Mouse (Mus musculus) lung, postnatal 4 days (tissue): ENCODE data around the gene Sertad2.

Source experiments
- DNase-seq, 2 experiments: peaks; one replicate each; pipeline ENCODE4 v3.0.0; 2021

Sertad2 gene

GRCm38 (mm10) chr11:20542739-20543452 lies at the start of gene Sertad2:
Gene Sertad2 (plus strand): TSS chr11:20543253.
- peak; percentile 99 to 100 for DNase-seq

- no peak for DNase-seq
Observed at GRCm38 (mm10) chr11:20493922-20494626, 49.0 kb upstream of the Sertad2 start.

- DNase-seq, result no peak
Observed at GRCm38 (mm10) chr11:20500516-20500915, 42.5 kb upstream of the Sertad2 start.

- DNase-seq, result no peak
Observed at GRCm38 (mm10) chr11:20501160-20501955, 41.7 kb upstream of the Sertad2 start.

DNA sequence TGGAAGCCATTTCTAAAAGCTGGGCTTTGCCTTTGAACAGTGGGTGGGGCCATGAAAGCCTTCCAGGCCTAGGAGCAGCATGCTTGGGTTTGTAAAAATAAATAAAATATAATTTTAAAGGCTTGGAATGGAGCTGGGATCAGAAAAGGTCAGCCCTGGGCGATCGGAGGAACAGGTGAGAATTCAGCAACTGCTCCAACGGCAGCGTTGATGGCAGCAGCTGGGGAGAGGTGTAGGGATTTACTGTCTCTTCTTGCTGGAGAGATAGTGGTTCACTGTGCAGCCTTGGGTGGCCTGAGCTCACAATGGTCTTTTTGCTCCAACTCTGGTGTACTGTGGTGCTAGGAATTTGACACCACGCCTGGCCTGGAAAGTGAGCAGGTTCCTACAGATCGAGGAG lies 29.5 kb upstream of the Sertad2 start:
- no peak for DNase-seq

DNA sequence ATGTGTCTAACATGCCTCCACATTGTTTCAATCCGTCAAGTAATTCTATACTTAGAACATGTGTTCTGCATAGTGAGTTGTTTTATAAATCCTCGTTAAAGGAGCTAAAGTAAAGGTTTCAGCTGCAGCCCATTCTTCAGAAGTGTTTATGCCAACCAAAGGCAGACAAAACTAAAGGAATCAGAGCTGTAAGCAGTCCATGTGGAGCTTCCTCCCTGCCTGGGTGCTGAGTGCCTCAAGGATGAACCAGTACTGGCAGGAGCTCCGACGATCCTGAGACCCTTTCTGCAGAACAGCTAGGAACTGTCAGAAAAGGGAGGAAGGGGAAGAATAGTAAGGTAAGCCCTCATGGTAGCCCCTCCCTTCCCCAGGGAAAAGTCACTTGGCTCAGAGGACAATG lies 28.3 kb upstream of the Sertad2 start:
- no peak for DNase-seq

- peak in 1 of 2 experiments; percentile 37 for DNase-seq
Observed at GRCm38 (mm10) chr11:20521321-20521720, 21.7 kb upstream of the Sertad2 start.

GRCm38 (mm10) chr11:20522750-20523149 lies 20.3 kb upstream of the Sertad2 start:
- no peak for DNase-seq

GRCm38 (mm10) chr11:20524435-20524834 lies 18.6 kb upstream of the Sertad2 start:
- no peak for DNase-seq

DNA sequence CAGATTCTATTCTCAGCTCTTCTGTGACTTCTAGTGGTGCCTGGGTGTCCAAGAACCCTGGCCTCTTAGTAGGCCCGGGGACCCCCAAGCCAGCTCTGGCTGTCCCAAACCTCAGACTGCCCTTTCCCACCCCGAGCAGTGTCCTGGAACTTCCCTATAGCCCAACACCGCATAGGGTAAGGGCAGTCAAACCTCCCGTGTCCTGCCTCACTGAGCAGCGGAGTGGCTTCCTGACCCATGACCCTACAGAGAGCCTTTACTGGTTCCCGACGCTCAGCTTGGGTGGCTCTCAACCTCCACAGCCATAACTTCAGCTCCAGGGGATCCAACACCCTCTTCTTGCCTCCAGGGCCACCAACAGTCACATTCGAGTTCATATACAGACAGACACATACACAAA lies 17.1 kb upstream of the Sertad2 start:
- DNase-seq, result no peak

DNA sequence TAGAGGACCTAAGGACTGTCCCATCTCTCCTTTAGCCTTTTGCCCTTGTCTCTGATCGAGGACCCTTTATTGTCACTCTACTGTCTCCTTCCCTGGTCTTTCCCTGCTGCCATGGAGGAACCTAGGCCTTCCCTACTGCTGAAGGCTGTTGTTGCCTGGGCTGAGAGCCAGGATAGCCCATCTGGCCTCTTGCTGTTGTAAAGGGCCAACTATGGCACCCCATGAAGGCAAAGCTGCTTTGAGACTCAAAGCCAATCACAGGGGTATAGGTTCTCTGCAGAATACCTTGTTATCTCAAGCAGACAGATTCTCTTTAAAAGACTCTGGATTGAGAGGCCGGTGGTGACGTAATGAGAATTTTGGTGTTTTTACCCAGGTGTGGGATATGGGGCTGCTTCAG lies 15.2 kb upstream of the Sertad2 start:
- no peak for DNase-seq

DNA sequence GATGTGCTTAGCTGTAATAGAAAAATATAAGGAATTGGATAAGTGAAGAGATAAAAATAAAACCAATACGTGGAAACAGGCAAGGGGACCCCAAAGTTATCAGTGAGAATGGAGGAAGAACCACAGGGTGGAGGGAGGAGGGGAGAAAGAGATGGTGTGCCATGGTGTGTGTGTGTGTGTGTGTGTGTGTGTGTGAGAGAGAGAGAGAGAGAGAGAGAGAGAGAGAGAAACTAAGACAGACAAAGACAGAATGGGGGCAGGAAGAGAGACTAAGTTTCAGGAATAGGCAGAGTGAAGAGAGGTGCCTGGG lies 11.4 kb upstream of the Sertad2 start:
- DNase-seq, result no peak

DNA sequence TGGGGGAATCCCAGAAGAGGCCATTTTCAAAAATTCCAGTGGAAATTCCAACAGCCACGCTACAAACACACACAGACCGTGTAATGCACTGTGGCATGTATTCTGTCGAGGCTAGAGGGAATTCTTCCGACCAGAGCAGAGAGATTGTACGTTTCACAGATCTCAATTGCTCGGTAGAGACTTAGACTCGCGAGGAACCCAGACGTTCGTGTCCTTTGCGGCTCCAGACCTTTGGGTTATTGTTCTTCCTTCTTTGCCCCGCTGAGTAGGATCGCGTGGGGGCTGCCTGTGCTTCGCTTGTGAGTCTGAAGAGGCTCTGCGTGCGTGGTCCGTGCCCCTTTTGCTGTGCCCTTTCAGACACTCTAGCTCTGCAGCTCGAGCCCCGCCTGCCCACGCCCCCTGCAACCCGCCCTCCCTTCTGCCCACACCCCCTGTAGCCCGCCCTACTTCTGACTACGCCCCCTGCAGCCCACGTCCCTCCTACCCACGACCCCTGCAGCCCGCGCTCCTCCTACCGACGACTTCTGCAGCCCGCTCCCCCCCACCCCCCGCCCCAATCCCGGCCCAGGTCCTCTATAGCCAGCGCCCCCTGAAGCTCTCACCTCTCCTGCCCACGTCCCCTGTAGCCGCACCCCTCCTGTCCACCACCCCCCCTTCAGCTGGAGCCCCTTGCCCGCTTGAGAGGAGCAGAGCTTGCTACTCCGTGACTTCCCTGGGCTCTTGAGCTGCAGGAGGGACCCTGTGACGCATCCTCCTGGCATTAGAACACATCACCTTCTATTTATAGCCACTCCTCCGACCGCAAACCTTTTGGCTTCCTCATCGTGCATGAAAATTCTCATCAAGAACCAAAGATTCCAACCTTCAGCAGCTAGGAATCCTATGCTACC lies 10.8 kb upstream of the Sertad2 start:
- DNase-seq, result peak; percentile 73 to 77

GRCm38 (mm10) chr11:20533231-20533630 lies 9.8 kb upstream of the Sertad2 start:
- DNase-seq, result no peak

GRCm38 (mm10) chr11:20537221-20537620 lies 5.8 kb upstream of the Sertad2 start:
- DNase-seq, result no peak

DNA sequence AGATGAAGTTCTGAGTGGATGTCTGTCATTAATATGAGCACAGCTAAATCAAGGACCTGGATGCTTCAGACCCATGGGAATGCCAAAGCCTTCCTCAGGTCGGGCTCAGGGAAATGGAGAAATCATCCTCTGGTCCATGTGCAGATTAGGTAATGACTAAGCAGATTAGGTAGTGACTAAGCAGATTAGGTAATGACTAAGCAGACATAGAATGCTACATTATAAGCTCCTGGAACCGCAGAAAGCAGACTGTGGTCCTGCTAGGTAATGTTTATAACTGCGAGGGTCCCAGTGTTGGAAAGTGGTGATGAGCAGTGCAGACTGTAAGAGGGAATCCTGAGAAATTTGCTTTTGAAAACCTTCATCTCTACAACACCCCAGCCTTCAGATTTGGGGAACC lies 4.6 kb upstream of the Sertad2 start:
- DNase-seq, result no peak

- DNase-seq, result no peak
Observed at GRCm38 (mm10) chr11:20541280-20541679, 1.8 kb upstream of the Sertad2 start.

- DNase-seq, result no peak
Observed at GRCm38 (mm10) chr11:20541995-20542637, 937 bp upstream of the Sertad2 start.

DNA sequence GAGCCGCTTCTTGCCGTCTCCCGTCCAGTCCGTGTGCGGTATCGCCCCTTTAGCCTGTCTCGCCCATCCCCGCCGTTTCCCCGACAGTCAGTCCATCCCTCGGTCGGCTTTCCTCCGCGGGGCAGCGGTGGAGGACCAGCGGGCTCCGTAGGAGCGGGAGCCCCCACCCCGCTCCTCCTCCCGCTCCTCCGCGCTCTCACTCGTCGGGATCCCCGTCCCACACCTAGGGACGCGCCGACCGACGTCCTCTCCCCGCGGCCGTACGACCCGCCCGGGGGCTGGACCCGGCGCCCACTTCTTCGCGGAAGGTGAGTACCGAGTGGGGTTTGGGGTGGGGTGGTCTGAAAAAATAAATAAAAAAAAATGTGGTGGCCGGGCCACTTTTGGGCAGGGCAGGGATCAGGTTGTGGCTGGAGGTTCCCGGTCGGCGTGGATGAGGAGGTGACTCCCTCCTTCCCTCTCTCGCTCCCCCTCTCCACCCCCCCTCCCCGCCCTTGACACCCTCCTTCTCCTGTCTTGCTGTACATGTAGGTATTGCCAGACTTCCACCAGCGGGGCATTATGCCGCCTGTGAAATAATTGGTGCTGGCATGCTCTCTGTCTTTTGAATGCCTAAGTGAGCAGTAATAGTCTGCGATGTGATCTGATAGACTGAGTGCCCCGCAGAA lies 534 bp downstream of the Sertad2 start:
- no peak for DNase-seq

DNA sequence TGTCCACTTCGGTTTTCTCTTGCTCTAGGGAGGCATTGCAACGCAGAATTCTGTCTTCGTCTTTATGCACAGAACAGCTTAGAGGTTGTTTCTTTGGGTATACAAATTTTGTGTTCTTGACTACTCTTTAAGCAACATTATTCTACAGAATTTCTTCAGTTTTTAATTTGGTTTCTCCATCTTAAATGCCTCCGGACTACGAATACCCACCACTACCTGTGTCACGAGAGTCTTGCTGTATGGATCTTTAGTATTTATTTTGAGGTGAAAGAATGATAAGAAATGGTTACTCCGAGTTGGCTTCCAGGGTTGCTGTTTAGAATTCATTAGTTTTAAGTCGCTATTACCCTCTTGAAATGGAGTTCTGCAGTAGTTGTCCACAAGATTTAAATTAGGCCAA lies 1.3 kb downstream of the Sertad2 start:
- no peak for DNase-seq

DNA sequence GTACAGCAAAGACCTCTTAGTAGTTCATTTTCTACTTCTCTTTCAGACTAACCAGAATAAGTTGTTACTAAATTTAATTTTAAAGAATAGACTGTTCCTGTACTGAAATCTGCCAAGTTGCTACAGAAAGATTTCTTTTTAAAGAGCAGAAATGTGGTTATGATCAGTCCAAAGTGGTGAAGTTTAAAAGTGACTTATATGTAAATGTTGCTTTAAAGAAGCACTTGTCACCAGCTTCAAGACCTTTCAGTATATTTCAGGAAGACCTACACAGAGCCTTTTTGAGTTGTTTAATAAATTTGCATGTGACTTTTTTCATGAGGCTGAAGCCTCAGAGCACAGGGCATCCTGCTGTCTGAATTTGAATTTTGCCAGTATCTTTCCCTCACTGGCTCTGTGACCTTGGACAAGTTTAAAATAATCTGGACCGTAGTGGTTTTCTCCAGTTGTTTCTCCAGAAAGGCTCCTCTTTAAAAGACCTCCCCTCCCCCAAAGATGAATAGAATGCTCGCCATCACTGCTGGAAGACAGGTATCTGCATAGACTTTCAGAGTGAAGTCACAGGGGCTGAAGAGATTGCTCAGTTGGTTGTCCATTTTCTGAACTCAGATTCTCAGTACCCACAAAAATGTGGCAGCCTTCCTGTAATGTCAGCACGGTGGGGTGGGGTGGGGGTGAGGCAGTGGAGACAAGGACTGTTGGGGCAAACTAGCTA lies 1.9 kb downstream of the Sertad2 start:
- no peak for DNase-seq
